ENCODE assay signal across 11 mouse cellular contexts in genomic region chr3:89853752-89854151, GRCm38 (mm10). TPM values are rescaled to one million over a fixed set of nuclear protein-coding genes. Genes with fewer than 3 reads are reported as not detected.
A peak's percentile ranks its signal among the peaks of the same experiment; 100 is the strongest.
DNase-seq lines count a peak whose midpoint lies in the region; ATAC-seq lines count a peak whose summit lies in the region.
"Had no signal": no experiment of that assay in that cellular context is flagged by ENCODE, and none has a peak within 500 bp of the region (broad histone marks: within the 10 kb centered on the region; RNA-seq: fewer than 3 reads in every experiment).

No protein-coding gene starts in this region.

- 66% methylated on average over 5 of the region's 5 CpGs for WGBS in intestine, embryonic 16.5 days
- 75% methylated on average over 5 of the region's 5 CpGs for WGBS in intestine, embryonic 15.5 days
- 68% methylated on average over 5 of the region's 5 CpGs for WGBS in heart, embryonic 10.5 days
- 76% methylated on average over 5 of the region's 5 CpGs for WGBS in forebrain, embryonic 11.5 days

- H3K27me3 ChIP-seq in intestine, embryonic 16.5 days (replicated peaks; ENCODE audit: control insufficient read depth, insufficient read depth, low read length) = no peaks in the 10 kb centered on the region
- H3K27me3 ChIP-seq in intestine, embryonic 15.5 days (replicated peaks) = no peaks in the 10 kb centered on the region
- H3K27me3 ChIP-seq in heart, embryonic 10.5 days (ENCODE audit: insufficient read depth, poor library complexity, severe bottlenecking) = no peaks in the 10 kb centered on the region
- no peaks in the 10 kb centered on the region for H3K27me3 ChIP-seq in forebrain, embryonic 11.5 days (ENCODE audit: control insufficient read depth, insufficient read depth, low read length)
- H3K27me3 ChIP-seq: embryonic facial prominence, embryonic 12.5 days; limb, embryonic 13.5 days had no signal

- no peaks in the 10 kb centered on the region for H3K36me3 ChIP-seq in intestine, embryonic 16.5 days (ENCODE audit: control insufficient read depth, insufficient read depth, low read length)
- 0 out of 2 replicates have a peak, but pooled peaks cover 3% of the 10 kb centered on the region for H3K36me3 ChIP-seq in intestine, embryonic 15.5 days
- peaks cover 23% of the 10 kb centered on the region for H3K36me3 ChIP-seq in heart, embryonic 10.5 days
- H3K36me3 ChIP-seq in forebrain, embryonic 11.5 days (ENCODE audit: control insufficient read depth, insufficient read depth, low read length) = no peaks in the 10 kb centered on the region
- H3K36me3 ChIP-seq: embryonic facial prominence, embryonic 12.5 days; G1E; limb, embryonic 13.5 days had no signal

- DNase-seq in heart, embryonic 10.5 days (ENCODE audit: low spot score) = no peak
- peak; percentile 83 for DNase-seq in kidney, postnatal 14 days
- peak; percentile 77 to 86 for DNase-seq in lung, postnatal 4 days
- no peak for DNase-seq in spleen, adult 18-20 months
- no peak for DNase-seq in forebrain, embryonic 11.5 days (ENCODE audit: low spot score)
- DNase-seq in frontal cortex, postnatal 25 days (ENCODE audit: low spot score in 2 of 2) = no peak

- H3K4me1 ChIP-seq in intestine, embryonic 16.5 days (ENCODE audit: control insufficient read depth, insufficient read depth, low read length) = no peaks in the 10 kb centered on the region
- no peaks in the 10 kb centered on the region for H3K4me1 ChIP-seq in intestine, embryonic 15.5 days (replicated peaks)
- peaks cover 5% of the 10 kb centered on the region; the same call in 1 of the 2 replicates for H3K4me1 ChIP-seq in heart, embryonic 10.5 days
- H3K4me1 ChIP-seq in forebrain, embryonic 11.5 days (replicated peaks; ENCODE audit: control insufficient read depth, insufficient read depth, low read length) = no peaks in the 10 kb centered on the region
- H3K4me1 ChIP-seq: embryonic facial prominence, embryonic 12.5 days; limb, embryonic 13.5 days had no signal

- H3K4me3 ChIP-seq in intestine, embryonic 16.5 days (ENCODE audit: low read length) = no peak overlapping the region
- H3K4me3 ChIP-seq in intestine, embryonic 15.5 days (replicated peaks) = no peak overlapping the region
- H3K4me3 ChIP-seq in heart, embryonic 10.5 days = no peak overlapping the region
- H3K4me3 ChIP-seq in forebrain, embryonic 11.5 days (ENCODE audit: low read depth, low read length) = no peak overlapping the region
- H3K4me3 ChIP-seq: embryonic facial prominence, embryonic 12.5 days; limb, embryonic 13.5 days had no signal

- no peak overlapping the region; the same call in 1 of the 2 replicates for H3K27ac ChIP-seq in intestine, embryonic 16.5 days (ENCODE audit: low read length)
- no peak overlapping the region for H3K27ac ChIP-seq in intestine, embryonic 15.5 days
- H3K27ac ChIP-seq in heart, embryonic 10.5 days = peak overlapping the region; percentile 3; the same call in 1 of the 2 replicates
- H3K27ac ChIP-seq in forebrain, embryonic 11.5 days (ENCODE audit: low read depth, low read length) = no peak overlapping the region
- H3K27ac ChIP-seq: limb, embryonic 13.5 days had no signal

- H3K9ac ChIP-seq in intestine, embryonic 16.5 days (ENCODE audit: low read depth, low read length) = no peak overlapping the region
- no peak overlapping the region for H3K9ac ChIP-seq in intestine, embryonic 15.5 days
- H3K9ac ChIP-seq in forebrain, embryonic 11.5 days (ENCODE audit: low read length) = no peak overlapping the region
- H3K9ac ChIP-seq: embryonic facial prominence, embryonic 12.5 days; limb, embryonic 13.5 days had no signal

- H3K9me3 ChIP-seq in intestine, embryonic 16.5 days (ENCODE audit: control insufficient read depth, low read length) = no peaks in the 10 kb centered on the region
- H3K9me3 ChIP-seq in intestine, embryonic 15.5 days = no peaks in the 10 kb centered on the region
- H3K9me3 ChIP-seq in heart, embryonic 10.5 days = no peaks in the 10 kb centered on the region
- 0 out of 2 replicates have a peak, but pooled peaks cover 2% of the 10 kb centered on the region for H3K9me3 ChIP-seq in forebrain, embryonic 11.5 days (ENCODE audit: control insufficient read depth, low read length)
- H3K9me3 ChIP-seq: limb, embryonic 13.5 days had no signal

- ATAC-seq in intestine, embryonic 16.5 days = 0 out of 2 replicates have a peak, but pooled peaks have one; percentile 18
- no peak for ATAC-seq in intestine, embryonic 15.5 days
- no peak for ATAC-seq in forebrain, embryonic 11.5 days (replicated peaks; ENCODE audit: low FRiP score)

- no peak overlapping the region for H3K4me2 ChIP-seq in intestine, embryonic 16.5 days (ENCODE audit: low read depth, low read length)
- no peak overlapping the region for H3K4me2 ChIP-seq in intestine, embryonic 15.5 days (replicated peaks)
- no peak overlapping the region for H3K4me2 ChIP-seq in forebrain, embryonic 11.5 days (ENCODE audit: low read depth, low read length, severe bottlenecking)
- H3K4me2 ChIP-seq: embryonic facial prominence, embryonic 12.5 days; limb, embryonic 13.5 days had no signal

RNA-seq across cellular contexts. Expression of gene She, which starts 22.6 kb away (rescaled TPM):
- polyA plus RNA-seq in intestine, embryonic 16.5 days (2015; fragmentation: Nextera tagmentation; extraction: Ambion mirVana) = 2.3 and 2.6 TPM in 2 replicates
- polyA plus RNA-seq in intestine, embryonic 15.5 days (2015; fragmentation: Nextera tagmentation; extraction: Ambion mirVana) = 3.7 and 3.8 TPM in 2 replicates
- 5.4 and 5.9 TPM in 2 replicates for polyA plus RNA-seq in heart, embryonic 10.5 days (2016; fragmentation: Nextera tagmentation; extraction: Ambion mirVana)
- polyA plus RNA-seq in forebrain, embryonic 11.5 days (2014; fragmentation: Nextera tagmentation; extraction: Ambion mirVana) = 2.0 and 2.4 TPM in 2 replicates
- polyA plus RNA-seq: G1E had no signal

RNA-seq across cellular contexts. Expression of gene Il6ra, which starts 59.2 kb away (rescaled TPM):
- 3.0 and 3.4 TPM in 2 replicates for polyA plus RNA-seq in intestine, embryonic 16.5 days (2015; fragmentation: Nextera tagmentation; extraction: Ambion mirVana)
- polyA plus RNA-seq in intestine, embryonic 15.5 days (2015; fragmentation: Nextera tagmentation; extraction: Ambion mirVana) = 2.3 and 2.8 TPM in 2 replicates
- polyA plus RNA-seq in heart, embryonic 10.5 days (2016; fragmentation: Nextera tagmentation; extraction: Ambion mirVana) = 0.28 and 0.48 TPM in 2 replicates
- 0.15 and 0.27 TPM in 2 replicates for polyA plus RNA-seq in forebrain, embryonic 11.5 days (2014; fragmentation: Nextera tagmentation; extraction: Ambion mirVana)
- polyA plus RNA-seq: G1E had no signal

Comparison
In these comparisons a context has a peak if more than half of its experiments do, and no peak if none do; other contexts are left out.
1. DNase-seq: peak in kidney, postnatal 14 days (single experiment) and lung, postnatal 4 days (2 of 2); none in heart, embryonic 10.5 days (single experiment), spleen, adult 18-20 months (0 of 2), forebrain, embryonic 11.5 days (single experiment) and frontal cortex, postnatal 25 days (0 of 2).